Mouse (Mus musculus) cortical plate, adult 2 months (tissue): ENCODE results near the gene Nlrx1.

Experiments used
- CTCF ChIP-seq: fragments of 200-500 bp; IDR thresholded peaks from 2 replicates; pipeline ENCODE4 v1.5.1; 2011; ENCODE audit warnings: mild to moderate bottlenecking, control low read depth, low read length; ENCODE audit not compliant: insufficient read depth; ENCODE audit errors: extremely low read depth
- POLR2A ChIP-seq: fragments of 200-500 bp; IDR thresholded peaks from 2 replicates; pipeline ENCODE4 v1.6.1; 2011; ENCODE audit warnings: mild to moderate bottlenecking, low read length, control low read depth; ENCODE audit not compliant: insufficient read depth; ENCODE audit errors: extremely low read depth

- TF ChIP-seq CTCF (no peak), POLR2A (peak; percentile 95)
Observed at GRCm38 (mm10) chr9:44305466-44306079, 37.2 kb upstream of the Nlrx1 start, which contains the start of gene Hinfp.
